Mouse (Mus musculus) liver, postnatal 0 days (tissue): ENCODE results near the gene Rps6ka4.

ENCODE experiments used
- CTCF ChIP-seq: sonication (generic); IDR thresholded peaks from 2 replicates; pipeline ENCODE4 v1.5.1; 2016; ENCODE audit warnings: antibody characterized with exemption, low read depth
- EP300 ChIP-seq: IDR thresholded peaks from 2 replicates; pipeline ENCODE4 v1.6.1; 2016; ENCODE audit warnings: antibody characterized with exemption, low read depth, mild to moderate bottlenecking

DNA sequence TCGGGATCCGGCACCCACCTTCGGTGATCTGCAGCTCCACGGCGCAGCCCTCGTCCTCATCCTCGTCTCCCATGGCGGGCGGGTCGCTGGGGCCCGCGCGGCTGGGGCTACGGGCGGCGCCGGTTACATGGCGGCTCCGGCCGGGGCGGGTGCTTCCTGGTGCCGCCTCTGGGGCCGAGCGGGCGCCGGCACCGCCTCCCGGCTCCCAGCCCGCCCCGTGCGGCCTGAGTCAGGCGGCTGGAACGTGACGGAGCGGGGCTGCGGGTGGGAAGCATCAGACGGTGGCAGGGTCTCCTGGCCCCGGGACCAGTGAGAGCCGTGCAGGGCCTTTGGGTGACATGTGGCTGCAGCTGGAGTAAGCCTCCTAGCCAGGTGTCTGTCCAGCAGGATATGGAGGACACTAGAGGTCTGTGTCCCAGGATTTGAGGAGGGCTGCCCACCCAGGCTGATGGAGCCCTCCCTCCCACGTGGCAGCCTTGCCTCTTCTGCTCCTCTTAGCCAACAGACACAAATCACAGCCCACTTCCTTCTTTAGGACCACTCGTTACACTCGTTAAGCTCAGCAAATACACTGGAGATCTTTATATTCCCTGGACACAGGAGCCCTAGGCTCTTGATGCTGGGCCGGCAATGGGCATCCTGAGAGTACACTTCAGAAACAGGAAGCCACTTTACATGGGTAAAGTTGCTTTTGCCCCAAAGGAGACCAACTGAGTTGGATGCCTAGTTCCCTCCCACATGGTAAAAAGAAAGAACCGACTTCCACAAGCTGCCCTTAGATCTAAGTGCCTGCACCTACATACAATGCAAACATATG is at the start of gene Rps6ka4:
- TF ChIP-seq CTCF (no peak), EP300 (no peak)
